8 mouse cellular contexts compared by ENCODE assay signal in the genomic region with DNA sequence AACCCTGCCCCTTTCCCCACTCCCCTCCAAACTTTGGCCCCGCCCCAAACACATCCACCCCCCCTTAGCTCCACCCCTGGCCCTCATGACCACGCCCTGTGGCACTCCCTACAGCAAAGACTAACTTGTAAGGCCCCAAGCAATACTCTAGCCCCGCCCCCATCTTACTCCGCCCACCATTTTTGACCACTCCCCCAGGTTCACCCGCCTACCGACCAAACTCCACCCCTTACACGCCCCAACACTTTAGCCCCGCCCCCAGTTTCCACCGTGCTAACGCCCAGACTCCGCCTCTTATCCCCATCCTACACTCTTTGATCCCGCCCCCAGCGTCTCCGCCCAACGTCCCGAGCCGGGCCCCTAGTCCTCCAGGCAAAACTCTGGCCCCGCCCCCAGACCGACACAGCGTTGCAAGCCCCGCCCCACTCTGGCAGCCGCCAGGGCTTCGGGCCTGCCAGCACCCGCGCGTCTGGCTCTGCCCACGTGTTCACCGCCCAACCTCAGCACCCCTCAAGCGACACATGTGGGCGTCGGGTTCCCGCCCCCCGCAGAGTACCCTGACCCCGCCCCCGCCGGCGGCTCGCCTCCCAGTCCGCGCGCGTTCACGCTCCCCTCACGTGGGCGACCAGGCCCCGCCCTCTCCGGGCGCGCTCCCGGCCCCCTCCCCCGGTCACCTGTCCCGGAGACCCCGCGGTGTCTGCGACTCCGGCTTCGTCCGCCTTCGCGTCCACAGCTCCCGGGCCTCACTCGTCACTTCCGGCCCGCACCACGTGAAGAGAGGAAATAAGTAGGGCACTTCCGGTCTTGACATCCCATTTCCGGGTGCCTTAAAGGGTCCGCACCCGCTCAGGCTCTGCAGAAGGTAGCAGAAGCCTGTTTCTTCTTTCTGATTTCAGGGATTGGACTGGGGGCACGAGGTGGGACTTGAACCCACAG. TPM values are rescaled to one million over a fixed set of nuclear protein-coding genes. Genes with fewer than 3 reads are reported as not detected.
DNase-seq lines count a peak whose midpoint lies in the region; ATAC-seq and TF ChIP-seq lines count a peak whose summit lies in the region.

A gene (minus strand): TSS at position 770 of the 936 bp plus-strand sequence.

- peak within 1 kb of the TSS; percentile 54 for H3K9ac ChIP-seq in embryonic facial prominence, embryonic 15.5 days
- H3K9ac ChIP-seq in kidney, embryonic 14.5 days (ENCODE audit: low read depth, low read length), result peak within 1 kb of the TSS; percentile 80
- H3K9ac ChIP-seq in limb, embryonic 15.5 days, result peak within 1 kb of the TSS; percentile 67

- peak; percentile 91 for ATAC-seq in embryonic facial prominence, embryonic 15.5 days (ENCODE audit: insufficient number of reproducible peaks, low FRiP score, low TSS enrichment, low read depth)
- peak; percentile 92 for ATAC-seq in kidney, embryonic 14.5 days (ENCODE audit: low FRiP score, low TSS enrichment)
- peak; percentile 88 for ATAC-seq in limb, embryonic 15.5 days (ENCODE audit: insufficient number of reproducible peaks, low FRiP score, low TSS enrichment, low read depth)

- peak within 1 kb of the TSS; percentile 94 for H3K27ac ChIP-seq in bone marrow, adult 2 months (ENCODE audit: control insufficient read depth, insufficient read depth, low read depth, low read length, poor library complexity)
- H3K27ac ChIP-seq in embryonic facial prominence, embryonic 15.5 days (replicated peaks), result peak within 1 kb of the TSS; percentile 99
- H3K27ac ChIP-seq in kidney, embryonic 14.5 days (ENCODE audit: low read depth, low read length), result peak within 1 kb of the TSS; percentile 98
- peak within 1 kb of the TSS; percentile 99 for H3K27ac ChIP-seq in limb, embryonic 15.5 days

- peak within 1 kb of the TSS; percentile 69 for H3K4me2 ChIP-seq in embryonic facial prominence, embryonic 15.5 days (replicated peaks)
- H3K4me2 ChIP-seq in kidney, embryonic 14.5 days (replicated peaks; ENCODE audit: low read depth, low read length), result peak within 1 kb of the TSS; percentile 45
- peak within 1 kb of the TSS; percentile 57 for H3K4me2 ChIP-seq in limb, embryonic 15.5 days

- TF ChIP-seq POLR2A in bone marrow, adult 2 months (IDR thresholded peaks at IDR 0.05; ENCODE audit: borderline replicate concordance, control insufficient read depth, low read depth, low read length), result no peak; the same call in 1 of the 2 replicates

- no peaks in the 10 kb centered on the region for H3K4me1 ChIP-seq in bone marrow, adult 2 months (ENCODE audit: control insufficient read depth, insufficient read depth, low read length)
- peaks cover 16% of the 10 kb centered on the region for H3K4me1 ChIP-seq in embryonic facial prominence, embryonic 15.5 days
- H3K4me1 ChIP-seq in kidney, embryonic 14.5 days (ENCODE audit: control insufficient read depth, insufficient read depth, low read length), result peaks cover 6% of the 10 kb centered on the region
- peaks cover 17% of the 10 kb centered on the region for H3K4me1 ChIP-seq in limb, embryonic 15.5 days

- WGBS in bone marrow, adult 2 months, result under 1% methylated on average over 70 of the region's 70 CpGs
- WGBS in embryonic facial prominence, embryonic 15.5 days, result under 1% methylated on average over 66 of the region's 70 CpGs
- WGBS in kidney, embryonic 14.5 days, result 1% methylated on average over 68 of the region's 70 CpGs
- WGBS in limb, embryonic 15.5 days, result under 1% methylated on average over 70 of the region's 70 CpGs

- no peaks in the 10 kb centered on the region for H3K27me3 ChIP-seq in embryonic facial prominence, embryonic 15.5 days
- no peaks in the 10 kb centered on the region for H3K27me3 ChIP-seq in kidney, embryonic 14.5 days (ENCODE audit: control insufficient read depth, insufficient read depth, low read length)
- H3K27me3 ChIP-seq in limb, embryonic 15.5 days, result no peaks in the 10 kb centered on the region

- H3K4me3 ChIP-seq in bone marrow, adult 2 months (replicated peaks; ENCODE audit: control insufficient read depth, low read depth, low read length), result peak within 1 kb of the TSS; percentile 64
- peak within 1 kb of the TSS; percentile 61 for H3K4me3 ChIP-seq in embryonic facial prominence, embryonic 15.5 days (replicated peaks)
- peak within 1 kb of the TSS; percentile 63 for H3K4me3 ChIP-seq in kidney, embryonic 14.5 days (ENCODE audit: low read length)
- H3K4me3 ChIP-seq in limb, embryonic 15.5 days, result peak within 1 kb of the TSS; percentile 65

- no peak for TF ChIP-seq CTCF in bone marrow, adult 2 months (IDR thresholded peaks at IDR 0.05; ENCODE audit: control insufficient read depth, insufficient read depth, low read length)

- peak; percentile 100 for DNase-seq in 416B (ENCODE audit: low read depth)
- DNase-seq in heart, adult 9 months (ENCODE audit: low spot score in 2 of 2), result peak; percentile 99 to 100
- peak; percentile 100 for DNase-seq in monocyte, adult 2 months (ENCODE audit: low read depth in 1 of 2, low spot score in 2 of 2)
- DNase-seq in spleen, postnatal 36 days (ENCODE audit: low spot score in 2 of 2), result peak; percentile 99

- H3K9me3 ChIP-seq in embryonic facial prominence, embryonic 15.5 days (replicated peaks), result no peaks in the 10 kb centered on the region
- H3K9me3 ChIP-seq in kidney, embryonic 14.5 days (ENCODE audit: control insufficient read depth, low read length), result no peaks in the 10 kb centered on the region
- no peaks in the 10 kb centered on the region for H3K9me3 ChIP-seq in limb, embryonic 15.5 days

- H3K36me3 ChIP-seq in embryonic facial prominence, embryonic 15.5 days, result peaks cover 30% of the 10 kb centered on the region
- H3K36me3 ChIP-seq in kidney, embryonic 14.5 days (ENCODE audit: control insufficient read depth, insufficient read depth, low read length), result peaks cover 29% of the 10 kb centered on the region
- H3K36me3 ChIP-seq in limb, embryonic 15.5 days, result peaks cover 32% of the 10 kb centered on the region

RNA-seq across cellular contexts. Expression of the gene that starts here (rescaled TPM):
- polyA plus RNA-seq in bone marrow, adult 2 months (2011; ENCODE audit: insufficient read depth, insufficient read length, low replicate concordance, missing spikeins), result 108 and 194 TPM in 2 replicates
- polyA plus RNA-seq in embryonic facial prominence, embryonic 15.5 days (2015; fragmentation: Nextera tagmentation; extraction: Ambion mirVana), result 27.0 and 31.1 TPM in 2 replicates
- polyA plus RNA-seq in kidney, embryonic 14.5 days (2014; fragmentation: Nextera tagmentation; extraction: Ambion mirVana), result 24.6 and 28.3 TPM in 2 replicates
- 26.6 and 27.0 TPM in 2 replicates for polyA plus RNA-seq in limb, embryonic 15.5 days (2015; fragmentation: Nextera tagmentation; extraction: Ambion mirVana)

Comparison
In these comparisons a context has a peak if more than half of its experiments do, and no peak if none do; other contexts are left out.
1. Peak in every context shown above with its lines: DNase-seq, ATAC-seq, H3K4me3 ChIP-seq and H3K27ac ChIP-seq.